Mouse (Mus musculus) monocyte, adult 2 months (primary cell): ENCODE results near the gene Tiam2.

ENCODE experiments used
- DNase-seq, 2 experiments: peaks; one replicate each; pipeline ENCODE4 v3.0.0; 2022; ENCODE audit warnings: low spot score in 2 of 2, low read depth in 1 of 2

The Tiam2 gene

DNA sequence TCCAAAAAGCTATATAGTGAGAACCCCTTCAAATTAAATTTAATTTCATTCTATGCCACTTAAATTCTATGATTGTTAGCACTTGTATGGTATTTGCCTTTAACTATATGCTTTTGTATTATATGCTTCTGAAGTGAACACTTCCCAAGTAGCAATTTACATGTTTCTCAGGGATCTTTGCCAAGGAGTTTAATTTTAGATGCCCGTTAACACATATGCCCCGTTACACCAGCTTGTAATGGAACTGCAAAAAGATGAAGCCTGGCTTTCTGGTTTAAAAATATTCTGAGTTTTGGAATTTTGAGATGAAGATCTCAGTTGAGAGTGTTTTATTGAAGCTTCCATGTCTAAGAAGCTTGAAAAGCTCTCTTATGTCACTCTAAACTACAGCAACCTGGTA, 67.6 kb downstream of the Tiam2 start:
- no peak for DNase-seq

DNA sequence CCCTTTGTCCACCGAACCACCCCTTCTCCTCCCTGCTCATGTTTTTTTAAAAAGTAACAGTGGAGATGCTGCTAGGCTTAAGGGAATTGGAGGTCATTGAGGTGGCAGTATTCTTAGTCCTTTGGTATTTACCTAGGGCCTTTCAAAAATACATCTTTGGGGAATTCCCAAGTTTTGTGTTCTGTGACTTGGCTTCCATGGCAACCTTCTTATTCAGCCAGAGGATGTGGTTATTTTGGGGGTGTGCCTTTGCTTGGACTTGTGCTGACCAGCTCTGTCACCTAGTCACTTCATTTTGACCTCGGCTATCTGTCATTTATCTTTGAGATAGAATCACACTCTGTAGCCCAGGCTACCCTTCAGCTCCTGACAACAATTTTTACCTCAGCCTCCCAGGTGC, 68.6 kb downstream of the Tiam2 start:
- DNase-seq, result no peak

DNA sequence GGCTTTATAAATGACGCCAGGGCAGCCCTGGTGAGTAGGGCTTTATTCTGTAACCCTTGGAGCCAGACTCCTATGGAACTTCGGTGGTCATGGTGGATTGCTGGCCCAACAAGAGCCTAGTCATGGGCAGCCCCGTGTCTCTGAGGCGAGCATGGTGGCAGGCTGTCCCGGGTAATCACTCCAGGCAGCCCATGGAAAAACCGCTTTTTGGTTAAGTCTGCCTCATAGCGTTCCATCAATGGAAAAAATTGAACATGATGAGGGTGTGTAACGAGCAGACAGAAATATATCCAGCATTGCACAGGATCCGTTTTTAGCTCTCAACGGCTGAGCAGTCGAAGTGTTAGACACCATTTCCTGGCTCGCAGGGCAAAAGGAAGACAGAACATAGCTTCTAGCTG, 70.5 kb downstream of the Tiam2 start:
- DNase-seq, result no peak

DNA sequence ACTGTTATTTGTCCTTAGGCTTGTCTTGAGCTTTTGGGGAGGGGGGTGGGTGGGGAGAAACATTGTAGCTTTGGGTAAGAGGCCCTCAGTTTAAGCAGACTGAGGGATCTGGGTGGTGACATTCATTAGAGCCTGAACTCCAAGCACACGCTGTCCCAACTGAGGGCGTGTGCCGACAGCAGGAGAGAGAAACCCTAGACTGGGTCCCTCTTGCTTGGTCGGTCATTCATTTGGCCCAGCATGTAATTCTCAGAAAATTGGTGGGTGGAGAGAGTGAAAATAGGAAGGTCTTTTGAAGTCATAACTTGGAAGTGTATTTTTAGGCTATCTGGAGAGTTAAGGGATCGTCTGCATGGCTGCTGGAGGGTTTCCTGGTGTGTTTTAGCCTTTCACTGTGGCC, 71.5 kb downstream of the Tiam2 start:
- DNase-seq, result no peak

DNA sequence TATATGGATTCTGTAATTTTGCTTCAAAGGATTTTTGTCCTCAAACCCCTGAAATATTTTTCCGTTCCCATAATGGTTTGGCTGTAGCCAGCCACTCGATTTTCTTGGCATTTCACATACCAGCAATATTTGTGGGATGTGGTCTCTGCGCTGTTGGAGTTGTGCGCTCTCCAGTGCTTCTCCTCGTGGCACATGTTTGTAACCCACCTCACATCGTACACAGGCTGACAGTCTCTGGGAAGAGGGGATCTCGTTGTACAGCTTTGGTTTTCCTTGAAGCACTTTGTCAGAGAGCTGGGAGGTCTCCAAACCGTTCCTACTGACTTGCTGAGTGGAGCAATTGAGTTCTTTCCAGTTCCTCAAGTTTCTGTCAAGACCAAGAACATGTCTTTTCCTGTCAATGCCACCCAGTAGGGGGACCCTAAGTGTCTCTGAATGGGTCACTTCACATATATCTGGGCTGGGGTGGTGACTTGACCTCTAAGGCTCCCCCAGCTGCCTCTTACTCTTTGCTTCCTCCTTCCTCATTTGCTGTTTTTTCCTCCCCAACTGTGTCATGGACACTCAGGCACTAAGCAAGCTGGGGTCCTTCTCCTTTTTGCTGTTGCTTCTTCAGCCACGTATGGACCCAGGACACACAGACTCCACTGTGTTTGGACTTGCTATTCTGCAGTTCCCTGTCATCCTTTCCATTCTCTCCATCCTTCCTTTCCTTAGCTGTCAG, 79.1 kb downstream of the Tiam2 start:
- DNase-seq, result no peak

DNA sequence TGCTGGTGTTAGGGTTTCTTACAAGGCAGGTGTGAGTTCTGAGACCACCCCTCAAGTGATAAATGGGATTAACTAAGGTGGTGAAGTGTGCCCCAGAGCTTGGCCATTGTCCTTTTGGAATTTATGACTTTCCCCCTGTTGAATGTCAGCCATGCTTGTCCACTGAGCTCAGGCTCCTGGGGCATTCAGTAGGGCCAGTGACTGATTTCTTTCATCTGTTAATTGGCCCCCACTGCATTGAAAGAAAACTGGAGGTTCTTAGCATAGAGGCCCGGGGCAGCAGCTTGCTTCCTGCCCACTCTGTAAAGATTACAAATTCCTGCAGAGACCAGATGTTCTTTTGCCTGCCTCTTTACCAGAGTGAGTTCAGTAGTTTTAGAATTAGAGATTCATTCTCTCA, 80.7 kb downstream of the Tiam2 start:
- no peak for DNase-seq

DNA sequence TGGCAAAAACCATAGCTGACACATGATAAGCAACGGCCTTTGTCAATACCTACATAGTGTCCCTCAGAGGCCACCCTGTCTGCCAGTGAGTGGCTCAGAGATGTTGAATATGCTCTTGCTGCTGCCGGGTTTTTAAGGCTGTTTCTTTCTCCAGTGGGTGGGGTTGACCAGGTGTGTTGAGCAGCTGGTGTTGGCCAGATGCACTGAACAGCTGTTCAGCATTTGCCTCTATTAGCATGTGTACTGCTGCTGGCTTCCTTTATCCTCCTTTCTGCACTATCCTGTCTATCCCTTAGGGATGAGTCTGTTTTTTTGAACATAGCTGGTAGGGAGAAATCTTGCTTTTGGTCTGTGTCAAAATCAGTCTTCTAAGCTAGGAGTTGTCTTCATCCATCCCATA, 83.9 kb downstream of the Tiam2 start:
- DNase-seq, result no peak

DNA sequence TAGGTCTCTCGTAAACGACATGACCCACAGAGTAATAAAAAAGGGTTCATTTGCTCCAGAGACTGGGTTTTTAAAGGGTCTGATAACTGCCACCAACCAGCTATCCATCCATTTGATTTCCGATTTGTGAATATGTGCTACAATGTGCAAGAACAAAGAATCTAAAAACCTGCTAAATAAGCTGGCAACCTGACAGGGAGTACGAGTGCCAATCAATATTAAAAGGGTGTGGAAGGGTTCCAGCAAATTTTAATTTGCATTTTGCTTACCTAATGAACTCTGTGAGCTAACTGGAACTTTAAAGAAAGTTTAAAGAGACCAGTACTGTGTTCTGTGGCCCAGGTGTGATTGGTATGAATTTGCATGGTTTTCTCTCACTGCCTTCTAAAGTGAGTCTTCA, 86.4 kb downstream of the Tiam2 start:
- no peak for DNase-seq

DNA sequence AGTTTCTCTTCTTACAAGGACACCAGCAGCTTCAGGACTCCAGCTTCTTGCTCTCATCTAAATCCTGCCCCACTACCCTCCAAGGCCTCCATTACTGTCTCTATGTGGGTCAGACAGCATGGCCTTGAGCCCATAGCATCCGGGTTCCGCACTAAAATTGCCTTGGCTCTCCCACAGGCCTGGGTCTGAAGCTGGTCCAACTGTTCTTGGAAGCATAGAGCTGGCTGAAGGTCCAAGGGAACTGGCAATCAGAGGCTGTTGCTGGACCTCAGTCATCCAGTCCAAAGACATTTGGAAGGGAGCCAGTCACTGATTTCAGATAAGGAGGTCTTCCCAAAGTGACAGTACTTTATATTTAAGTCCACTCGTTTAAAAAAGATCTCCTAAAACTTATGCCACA, 89.2 kb downstream of the Tiam2 start:
- no peak for DNase-seq

DNA sequence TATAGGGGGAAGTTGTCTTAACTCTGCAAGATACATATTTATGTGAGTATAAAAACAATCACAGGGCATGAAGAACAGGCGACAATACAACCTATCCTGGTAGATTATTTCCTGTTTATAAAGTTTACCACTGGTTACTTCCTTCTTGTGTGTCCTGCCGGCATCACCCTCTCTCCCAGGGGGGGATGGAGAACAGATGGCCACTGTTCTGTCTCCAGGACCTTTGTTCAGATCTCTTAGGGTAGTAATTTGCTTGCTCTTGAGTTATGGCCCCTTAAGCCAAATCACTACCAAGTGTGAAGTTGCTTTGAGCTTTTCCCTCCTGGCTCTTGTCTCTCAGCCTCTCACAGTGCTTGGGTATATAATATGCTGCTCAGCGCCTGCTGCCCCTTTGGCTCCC, 90.0 kb downstream of the Tiam2 start:
- no peak for DNase-seq

DNA sequence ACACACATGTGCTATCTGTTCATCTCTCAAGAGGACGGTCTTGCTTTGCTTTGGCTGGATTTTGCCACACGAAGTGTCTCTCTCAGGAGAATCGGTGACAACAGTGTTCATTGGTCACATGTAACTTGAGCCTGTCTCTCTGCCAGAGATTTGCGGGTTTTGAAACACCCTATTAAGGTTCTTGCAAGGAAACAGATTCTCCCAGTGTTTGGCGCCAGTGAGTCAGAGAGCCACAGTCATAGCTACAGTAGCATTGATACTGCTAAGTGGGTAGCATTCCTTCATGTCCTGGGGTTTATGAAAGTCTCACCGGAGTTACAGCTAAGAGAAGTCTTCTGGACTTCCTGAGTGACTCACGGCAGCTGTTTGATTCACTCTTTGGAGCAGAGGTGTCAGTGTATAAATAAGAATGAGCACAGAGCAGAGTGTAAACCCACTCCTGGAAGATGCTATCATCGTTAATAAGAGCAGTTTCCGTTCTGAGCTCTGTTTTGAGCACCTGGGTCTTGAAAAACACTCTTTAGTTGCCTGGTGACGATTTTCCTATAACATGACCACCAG, 93.1 kb downstream of the Tiam2 start:
- DNase-seq, result no peak

DNA sequence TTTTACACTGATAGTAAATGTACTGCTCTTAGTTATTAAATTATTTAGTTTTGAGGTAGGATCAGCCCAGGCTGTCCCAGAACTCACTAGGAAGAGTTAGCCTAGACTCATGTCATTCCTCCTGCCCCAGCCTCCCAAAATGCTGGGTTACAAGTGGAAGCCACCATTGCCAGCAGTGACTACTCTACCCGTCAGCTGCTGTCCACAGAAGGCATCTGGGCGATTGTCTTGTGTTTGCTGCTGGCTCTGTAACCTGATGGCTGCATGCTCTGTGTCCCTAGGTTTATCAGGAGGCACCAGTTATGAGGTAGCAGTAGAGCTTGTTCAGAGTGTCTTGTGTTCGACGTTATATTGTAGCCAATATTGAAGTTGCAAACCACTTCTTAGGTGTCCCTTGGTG, 93.8 kb downstream of the Tiam2 start:
- no peak for DNase-seq

DNA sequence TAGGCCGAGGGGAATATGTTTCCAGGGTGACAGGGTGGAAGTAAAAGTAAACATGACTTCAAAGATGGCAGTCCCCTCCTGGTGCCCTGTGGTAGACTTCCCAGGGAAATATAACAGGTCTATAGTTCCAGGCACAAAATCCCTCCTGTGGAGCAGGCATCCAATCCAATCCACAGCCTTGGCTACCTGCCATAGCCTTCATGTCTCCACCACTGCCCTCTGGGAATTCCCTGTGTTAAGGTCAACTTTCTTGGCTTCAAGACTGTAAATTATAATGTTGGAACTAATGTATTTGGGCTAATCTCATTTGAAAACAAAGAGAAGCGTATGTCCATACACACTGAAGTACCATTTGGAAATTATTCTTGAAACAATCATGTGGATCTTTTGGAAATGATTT, 97.0 kb downstream of the Tiam2 start:
- no peak for DNase-seq

DNA sequence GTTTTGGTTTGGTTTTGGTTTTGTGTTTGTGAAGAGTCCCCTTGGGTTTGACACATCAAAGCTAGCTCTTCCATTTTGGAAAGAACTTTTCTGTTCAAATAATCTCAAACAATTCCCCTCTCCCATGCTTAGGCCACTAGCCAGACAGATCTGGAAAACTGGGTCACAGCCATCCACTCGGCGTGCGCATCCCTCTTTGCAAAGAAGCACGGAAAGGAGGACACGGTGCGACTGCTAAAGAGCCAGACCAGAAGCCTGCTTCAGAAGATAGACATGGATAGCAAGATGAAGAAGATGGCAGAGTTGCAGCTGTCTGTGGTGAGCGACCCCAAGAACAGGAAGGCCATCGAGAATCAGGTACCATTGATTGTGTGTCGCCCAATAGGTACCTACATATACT, 102.3 kb downstream of the Tiam2 start:
- no peak for DNase-seq

DNA sequence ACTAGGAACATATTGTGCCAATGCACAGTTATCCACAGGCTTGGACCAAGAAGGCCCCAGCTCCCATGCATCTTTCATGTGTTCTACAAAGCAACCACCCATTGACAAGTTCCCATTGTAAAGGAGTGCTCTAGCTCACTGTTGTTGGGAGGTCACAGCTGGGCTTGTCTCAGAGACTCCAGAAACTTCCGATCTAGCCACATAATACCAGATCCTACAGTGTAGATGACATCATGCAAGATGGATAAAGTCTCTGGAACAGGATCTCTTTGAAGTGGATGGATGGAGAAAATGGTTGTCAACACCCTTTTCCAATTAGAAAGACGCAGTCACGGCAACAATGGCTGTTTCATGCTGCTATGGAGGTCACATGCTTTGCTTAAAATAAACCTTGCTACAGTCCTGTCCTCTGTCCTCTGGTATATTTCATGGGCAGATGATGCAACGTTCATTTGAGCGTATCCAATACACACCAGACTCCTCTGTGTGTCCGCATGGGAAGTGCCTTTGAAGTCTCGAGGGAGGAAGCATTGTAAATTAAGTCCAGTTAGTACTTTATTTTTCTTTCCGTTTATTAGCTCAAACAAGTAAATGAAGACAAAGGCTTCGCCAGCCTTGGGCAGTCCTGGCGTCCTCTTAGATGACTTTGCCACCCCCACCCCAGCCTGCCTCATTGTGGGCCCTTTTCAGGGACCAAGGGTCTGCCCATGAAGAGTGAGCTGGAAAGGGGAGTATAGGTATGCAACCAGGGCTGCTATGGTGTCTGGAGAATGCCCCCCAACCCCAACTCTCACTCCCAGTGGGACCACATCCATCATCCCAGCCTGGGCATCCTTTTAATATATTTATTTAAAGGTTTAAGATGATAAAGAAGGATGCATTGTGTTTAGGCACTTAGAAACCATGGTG, 106.5 kb downstream of the Tiam2 start:
- no peak for DNase-seq

DNA sequence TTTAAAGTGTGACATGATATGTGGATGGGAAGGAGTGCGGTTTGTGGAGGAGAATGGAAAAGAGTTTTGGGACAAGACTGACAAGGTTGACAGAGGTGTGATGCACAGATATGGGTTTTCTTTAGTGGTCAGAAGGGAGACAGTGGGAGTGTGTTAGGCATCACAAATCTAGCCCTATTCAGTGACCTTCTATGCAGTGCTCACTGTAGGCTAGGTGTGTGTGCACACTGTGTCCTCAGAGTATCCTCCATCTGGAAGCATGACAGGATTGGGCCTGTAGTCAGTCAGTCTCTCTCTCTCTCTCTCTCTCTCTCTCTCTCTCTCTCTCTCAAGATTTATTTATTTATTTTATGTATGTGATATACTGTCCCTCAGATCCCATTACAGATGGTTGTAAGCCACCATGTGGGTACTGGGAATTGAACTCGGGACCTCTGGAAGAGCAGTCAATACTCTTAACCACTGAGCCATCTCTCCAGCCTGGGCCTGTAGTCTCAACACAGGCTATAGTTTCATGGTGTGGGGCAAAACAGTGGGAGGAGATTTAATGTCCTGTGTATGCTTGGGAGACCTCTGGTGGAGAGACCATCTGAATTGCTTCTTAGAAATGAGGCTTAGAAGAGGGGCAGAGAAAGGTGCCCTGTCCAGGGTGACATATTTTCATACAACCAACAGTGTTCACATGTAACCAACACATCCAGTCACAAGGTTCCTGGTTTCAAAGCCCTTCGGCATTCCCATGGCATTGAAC, 107.3 kb downstream of the Tiam2 start:
- no peak for DNase-seq

DNA sequence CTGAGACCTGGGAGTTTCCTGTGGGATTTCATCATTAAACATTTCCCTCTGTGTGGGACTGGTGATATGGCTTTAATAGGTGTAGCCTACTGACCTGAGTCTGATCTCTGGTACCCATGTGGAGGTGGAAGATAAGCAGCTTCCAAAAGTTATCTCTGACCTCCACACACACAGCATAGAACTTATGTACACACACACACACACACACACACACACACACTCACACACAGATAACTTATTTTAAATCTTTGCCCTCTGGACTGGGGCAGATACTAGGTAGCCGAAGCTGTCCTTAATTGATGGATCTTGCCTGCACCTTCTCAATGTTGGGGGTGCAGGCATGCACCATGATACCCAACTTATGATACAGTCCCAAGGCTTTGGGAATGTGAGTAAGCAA, 108.9 kb downstream of the Tiam2 start:
- no peak for DNase-seq

DNA sequence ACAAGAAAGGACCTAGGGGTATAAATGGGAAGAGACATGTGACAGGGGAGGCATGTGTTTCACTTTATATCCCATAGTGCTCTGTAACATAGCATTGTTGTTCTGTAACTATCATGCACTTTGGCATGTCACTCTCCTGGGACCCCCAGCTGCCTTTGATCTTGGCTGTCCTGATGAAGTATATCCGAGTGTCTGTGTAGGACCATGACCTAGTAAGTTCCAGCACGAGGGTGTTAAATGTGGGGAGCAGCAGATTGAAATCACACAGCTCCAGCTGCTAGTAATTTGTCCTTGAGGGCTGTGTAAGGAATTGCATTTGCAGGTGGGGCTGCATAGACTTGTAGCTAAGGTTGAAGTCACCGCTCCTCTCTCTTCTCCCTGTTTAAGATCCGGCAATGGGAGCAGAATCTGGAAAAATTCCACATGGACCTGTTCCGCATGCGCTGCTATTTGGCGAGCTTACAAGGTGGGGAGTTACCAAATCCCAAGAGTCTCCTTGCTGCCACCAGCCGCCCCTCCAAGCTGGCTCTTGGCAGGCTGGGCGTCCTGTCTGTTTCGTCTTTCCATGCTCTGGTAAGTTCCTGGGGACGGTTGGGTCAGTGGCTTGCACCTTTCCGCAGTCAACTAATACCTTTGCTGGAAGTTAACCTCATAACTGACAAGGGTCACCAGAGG, 110.6 kb downstream of the Tiam2 start:
- DNase-seq, result no peak

DNA sequence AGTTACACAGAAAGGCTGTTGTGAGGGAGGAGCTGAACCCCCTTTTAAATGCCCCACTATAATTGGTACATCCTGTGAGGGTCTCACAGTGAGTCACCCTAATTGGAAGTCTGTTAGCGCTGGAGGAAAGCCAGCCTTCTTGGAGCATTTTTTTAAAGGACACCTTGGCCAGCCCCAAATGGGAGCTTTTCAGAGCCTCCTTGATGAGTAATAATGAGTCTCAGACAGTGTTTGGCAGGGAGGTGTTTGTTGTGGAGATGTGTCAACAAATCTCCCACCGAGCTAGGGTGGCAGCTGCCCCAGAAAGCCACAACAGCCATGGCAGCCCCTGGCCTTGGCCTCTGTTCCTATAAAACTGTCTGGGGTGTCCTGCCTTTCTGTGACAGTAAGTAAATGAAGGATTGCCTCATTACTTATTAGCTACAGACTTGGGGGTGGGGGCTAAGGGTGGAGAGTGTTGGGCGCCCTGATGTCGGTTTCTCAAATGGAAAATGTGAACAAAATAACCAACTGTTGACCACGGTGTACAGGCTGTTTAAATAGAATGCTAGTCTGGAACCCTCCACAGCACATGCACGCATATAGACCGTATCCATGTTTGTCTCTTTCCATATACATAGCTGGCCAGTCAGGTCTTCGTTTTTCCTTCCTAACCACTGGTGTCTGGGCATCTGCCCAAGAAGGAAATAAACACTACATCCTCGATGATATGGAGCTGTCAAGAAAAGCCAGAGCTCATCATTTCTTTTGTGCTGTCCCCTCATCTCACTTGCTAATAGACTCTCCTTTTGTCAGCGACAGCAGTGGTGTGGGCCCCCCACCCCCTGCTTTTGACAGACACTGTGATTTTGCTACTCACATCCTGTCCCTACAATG, 116.4 kb downstream of the Tiam2 start:
- DNase-seq, result no peak
